Mouse (Mus musculus): ENCODE measurements around the gene Dnajb2. TPM values are rescaled to one million over a fixed set of nuclear protein-coding genes. Genes with fewer than 3 reads are reported as not detected.

Gene Dnajb2
- polyA plus RNA-seq, 1 experiment from 2014 or later = 14.4 TPM

- no peak overlapping the region for H3K27ac ChIP-seq (ENCODE audit: low read depth, low read length)
Observed at GRCm38 (mm10) chr1:75243411-75243810, 7.2 kb downstream of the Dnajb2 start.

GRCm38 (mm10) chr1:75244175-75244826 lies 8.1 kb downstream of the Dnajb2 start:
- no peak overlapping the region for H3K9ac ChIP-seq (ENCODE audit: low read depth, low read length)
- H3K27me3 ChIP-seq (ENCODE audit: control insufficient read depth, insufficient read depth, low read length) = no peaks in the 10 kb centered on the region
- H3K9me3 ChIP-seq (ENCODE audit: control insufficient read depth, low read length) = no peaks in the 10 kb centered on the region
- H3K36me3 ChIP-seq (ENCODE audit: control insufficient read depth, insufficient read depth, low read length) = peaks cover 15% of the 10 kb centered on the region; the same call in 1 of the 2 replicates
- no peak overlapping the region for H3K4me3 ChIP-seq (ENCODE audit: low read length)
- H3K27ac ChIP-seq (ENCODE audit: low read depth, low read length) = no peak overlapping the region
- 91% methylated on average over 12 of the region's 12 CpGs for WGBS
- ATAC-seq (ENCODE audit: low FRiP score, low TSS enrichment) = peak; percentile 5; the same call in 1 of the 2 replicates
- peaks cover 8% of the 10 kb centered on the region; the same call in 1 of the 2 replicates for H3K4me1 ChIP-seq (ENCODE audit: control insufficient read depth, insufficient read depth, low read length)
- no peak overlapping the region for H3K4me2 ChIP-seq (replicated peaks; ENCODE audit: low read depth, low read length)

More at GRCm38 (mm10) chr1:75243411-75243810, 7.2 kb downstream of the Dnajb2 start:
- Histone ChIP-seq H3K4me3 (ENCODE audit: low read length) (no peak overlapping the region), H3K9ac (ENCODE audit: low read depth, low read length) (no peak overlapping the region), H3K36me3 (ENCODE audit: control insufficient read depth, insufficient read depth, low read length) (peaks cover 17% of the 10 kb centered on the region; the same call in 1 of the 2 replicates), H3K9me3 (ENCODE audit: control insufficient read depth, low read length) (no peaks in the 10 kb centered on the region), H3K27me3 (ENCODE audit: control insufficient read depth, insufficient read depth, low read length) (no peaks in the 10 kb centered on the region), H3K4me2 (replicated peaks; ENCODE audit: low read depth, low read length) (no peak overlapping the region), H3K4me1 (ENCODE audit: control insufficient read depth, insufficient read depth, low read length) (peaks cover 7% of the 10 kb centered on the region; the same call in 1 of the 2 replicates)
- WGBS = 94% methylated on average over 14 of the region's 14 CpGs
- ATAC-seq (ENCODE audit: low FRiP score, low TSS enrichment) = no peak

- WGBS = 18% methylated on average over 4 of the region's 4 CpGs
- H3K4me3 ChIP-seq (ENCODE audit: low read length) = no peak overlapping the region
- peaks cover 15% of the 10 kb centered on the region; the same call in 1 of the 2 replicates for H3K36me3 ChIP-seq (ENCODE audit: control insufficient read depth, insufficient read depth, low read length)
- H3K9me3 ChIP-seq (ENCODE audit: control insufficient read depth, low read length) = no peaks in the 10 kb centered on the region
- no peak overlapping the region for H3K9ac ChIP-seq (ENCODE audit: low read depth, low read length)
- peaks cover 8% of the 10 kb centered on the region; the same call in 1 of the 2 replicates for H3K4me1 ChIP-seq (ENCODE audit: control insufficient read depth, insufficient read depth, low read length)
- no peak overlapping the region for H3K4me2 ChIP-seq (replicated peaks; ENCODE audit: low read depth, low read length)
- no peak overlapping the region for H3K27ac ChIP-seq (ENCODE audit: low read depth, low read length)
- no peaks in the 10 kb centered on the region for H3K27me3 ChIP-seq (ENCODE audit: control insufficient read depth, insufficient read depth, low read length)
- peak; percentile 72; the same call in 1 of the 2 replicates for ATAC-seq (ENCODE audit: low FRiP score, low TSS enrichment)
Observed at GRCm38 (mm10) chr1:75244836-75245235, 8.6 kb downstream of the Dnajb2 start.

GRCm38 (mm10) chr1:75247071-75247930 lies 11.1 kb downstream of the Dnajb2 start:
- no peak overlapping the region for H3K4me3 ChIP-seq (ENCODE audit: low read length)
- H3K27me3 ChIP-seq (ENCODE audit: control insufficient read depth, insufficient read depth, low read length) = no peaks in the 10 kb centered on the region
- H3K4me2 ChIP-seq (replicated peaks; ENCODE audit: low read depth, low read length) = no peak overlapping the region
- no peak for ATAC-seq (ENCODE audit: low FRiP score, low TSS enrichment)
- no peak overlapping the region for H3K27ac ChIP-seq (ENCODE audit: low read depth, low read length)
- H3K4me1 ChIP-seq (ENCODE audit: control insufficient read depth, insufficient read depth, low read length) = peaks cover 12% of the 10 kb centered on the region
- no peak overlapping the region for H3K9ac ChIP-seq (ENCODE audit: low read depth, low read length)
- H3K36me3 ChIP-seq (ENCODE audit: control insufficient read depth, insufficient read depth, low read length) = peaks cover 8% of the 10 kb centered on the region; the same call in 1 of the 2 replicates
- WGBS = 80% methylated on average over 16 of the region's 16 CpGs
- no peaks in the 10 kb centered on the region for H3K9me3 ChIP-seq (ENCODE audit: control insufficient read depth, low read length)

GRCm38 (mm10) chr1:75248041-75248772 lies 12.0 kb downstream of the Dnajb2 start:
- WGBS = 48% methylated on average over 9 of the region's 9 CpGs
- H3K9me3 ChIP-seq (ENCODE audit: control insufficient read depth, low read length) = no peaks in the 10 kb centered on the region
- peaks cover 8% of the 10 kb centered on the region; the same call in 1 of the 2 replicates for H3K36me3 ChIP-seq (ENCODE audit: control insufficient read depth, insufficient read depth, low read length)
- peak overlapping the region; percentile 23; the same call in 1 of the 2 replicates for H3K9ac ChIP-seq (ENCODE audit: low read depth, low read length)
- H3K27me3 ChIP-seq (ENCODE audit: control insufficient read depth, insufficient read depth, low read length) = no peaks in the 10 kb centered on the region
- peaks cover 12% of the 10 kb centered on the region for H3K4me1 ChIP-seq (ENCODE audit: control insufficient read depth, insufficient read depth, low read length)
- ATAC-seq (ENCODE audit: low FRiP score, low TSS enrichment) = no peak
- no peak overlapping the region for H3K4me2 ChIP-seq (replicated peaks; ENCODE audit: low read depth, low read length)
- H3K4me3 ChIP-seq (ENCODE audit: low read length) = no peak overlapping the region
- H3K27ac ChIP-seq (ENCODE audit: low read depth, low read length) = peak overlapping the region; percentile 17; the same call in 1 of the 2 replicates

GRCm38 (mm10) chr1:75250498-75250897 lies 14.3 kb downstream of the Dnajb2 start:
- H3K36me3 ChIP-seq (ENCODE audit: control insufficient read depth, insufficient read depth, low read length) = no peaks in the 10 kb centered on the region
- H3K4me2 ChIP-seq (replicated peaks; ENCODE audit: low read depth, low read length) = no peak overlapping the region
- no peaks in the 10 kb centered on the region for H3K9me3 ChIP-seq (ENCODE audit: control insufficient read depth, low read length)
- no peak overlapping the region for H3K9ac ChIP-seq (ENCODE audit: low read depth, low read length)
- no peaks in the 10 kb centered on the region for H3K27me3 ChIP-seq (ENCODE audit: control insufficient read depth, insufficient read depth, low read length)
- H3K4me1 ChIP-seq (ENCODE audit: control insufficient read depth, insufficient read depth, low read length) = peaks cover 12% of the 10 kb centered on the region
- WGBS = 55% methylated on average over 3 of the region's 3 CpGs
- no peak overlapping the region for H3K4me3 ChIP-seq (ENCODE audit: low read length)
- no peak overlapping the region for H3K27ac ChIP-seq (ENCODE audit: low read depth, low read length)
- no peak for ATAC-seq (ENCODE audit: low FRiP score, low TSS enrichment)

- Histone ChIP-seq H3K27me3 (ENCODE audit: control insufficient read depth, insufficient read depth, low read length) (no peaks in the 10 kb centered on the region), H3K4me2 (replicated peaks; ENCODE audit: low read depth, low read length) (peak overlapping the region; percentile 35), H3K4me1 (ENCODE audit: control insufficient read depth, insufficient read depth, low read length) (peaks cover 12% of the 10 kb centered on the region), H3K36me3 (ENCODE audit: control insufficient read depth, insufficient read depth, low read length) (no peaks in the 10 kb centered on the region), H3K4me3 (ENCODE audit: low read length) (peak overlapping the region; percentile 12; the same call in 1 of the 2 replicates), H3K9me3 (ENCODE audit: control insufficient read depth, low read length) (no peaks in the 10 kb centered on the region), H3K27ac (ENCODE audit: low read depth, low read length) (no peak overlapping the region), H3K9ac (ENCODE audit: low read depth, low read length) (no peak overlapping the region)
- WGBS = 6% methylated on average over 22 of the region's 22 CpGs
- peak; percentile 47; the same call in 1 of the 2 replicates for ATAC-seq (ENCODE audit: low FRiP score, low TSS enrichment)
Observed at GRCm38 (mm10) chr1:75251112-75251970, 15.1 kb downstream of the Dnajb2 start.

GRCm38 (mm10) chr1:75252308-75252707 lies 16.1 kb downstream of the Dnajb2 start:
- WGBS = 64% methylated on average over 13 of the region's 13 CpGs
- Histone ChIP-seq H3K27me3 (ENCODE audit: control insufficient read depth, insufficient read depth, low read length) (no peaks in the 10 kb centered on the region), H3K4me3 (ENCODE audit: low read length) (no peak overlapping the region), H3K9ac (ENCODE audit: low read depth, low read length) (no peak overlapping the region), H3K4me1 (ENCODE audit: control insufficient read depth, insufficient read depth, low read length) (peaks cover 12% of the 10 kb centered on the region), H3K9me3 (ENCODE audit: control insufficient read depth, low read length) (no peaks in the 10 kb centered on the region), H3K36me3 (ENCODE audit: control insufficient read depth, insufficient read depth, low read length) (no peaks in the 10 kb centered on the region), H3K4me2 (replicated peaks; ENCODE audit: low read depth, low read length) (no peak overlapping the region), H3K27ac (ENCODE audit: low read depth, low read length) (no peak overlapping the region)
- ATAC-seq (ENCODE audit: low FRiP score, low TSS enrichment) = no peak
